Mouse (Mus musculus): Measurements from ENCODE around the gene Braf. TPM values are rescaled to one million over a fixed set of nuclear protein-coding genes. Genes with fewer than 3 reads are reported as not detected.

Braf gene
- total RNA-seq, 2 experiments from 2014 or later = 128 to 129 TPM

DNA sequence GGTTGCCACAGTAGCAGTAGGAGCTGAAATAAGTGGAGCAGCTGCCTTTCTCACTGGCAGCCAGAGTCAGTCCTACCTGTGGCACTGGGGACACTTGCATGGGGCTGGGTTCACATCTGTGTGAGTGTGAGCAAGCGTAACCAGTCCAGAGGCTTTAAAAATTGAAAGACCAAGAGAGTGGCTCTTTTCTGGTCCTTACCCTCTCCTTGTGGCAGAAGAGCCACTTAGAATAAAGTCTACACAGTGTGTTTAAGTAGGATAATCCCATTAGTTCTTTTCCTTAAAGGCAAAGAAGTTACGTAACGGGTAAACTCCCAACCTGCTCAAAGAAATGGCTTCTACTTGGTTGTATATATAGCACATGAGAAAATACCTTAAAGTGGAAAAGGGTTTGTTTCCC, 124.4 kb downstream of the Braf start:
- DNase-seq (ENCODE audit: low spot score in 2 of 2) = no peak
- Histone ChIP-seq H3K27ac (no peak overlapping the region), H3K4me3 (no peak overlapping the region)
- TF ChIP-seq CTCF (conservative IDR thresholded peaks at IDR 0.05) = no peak

DNA sequence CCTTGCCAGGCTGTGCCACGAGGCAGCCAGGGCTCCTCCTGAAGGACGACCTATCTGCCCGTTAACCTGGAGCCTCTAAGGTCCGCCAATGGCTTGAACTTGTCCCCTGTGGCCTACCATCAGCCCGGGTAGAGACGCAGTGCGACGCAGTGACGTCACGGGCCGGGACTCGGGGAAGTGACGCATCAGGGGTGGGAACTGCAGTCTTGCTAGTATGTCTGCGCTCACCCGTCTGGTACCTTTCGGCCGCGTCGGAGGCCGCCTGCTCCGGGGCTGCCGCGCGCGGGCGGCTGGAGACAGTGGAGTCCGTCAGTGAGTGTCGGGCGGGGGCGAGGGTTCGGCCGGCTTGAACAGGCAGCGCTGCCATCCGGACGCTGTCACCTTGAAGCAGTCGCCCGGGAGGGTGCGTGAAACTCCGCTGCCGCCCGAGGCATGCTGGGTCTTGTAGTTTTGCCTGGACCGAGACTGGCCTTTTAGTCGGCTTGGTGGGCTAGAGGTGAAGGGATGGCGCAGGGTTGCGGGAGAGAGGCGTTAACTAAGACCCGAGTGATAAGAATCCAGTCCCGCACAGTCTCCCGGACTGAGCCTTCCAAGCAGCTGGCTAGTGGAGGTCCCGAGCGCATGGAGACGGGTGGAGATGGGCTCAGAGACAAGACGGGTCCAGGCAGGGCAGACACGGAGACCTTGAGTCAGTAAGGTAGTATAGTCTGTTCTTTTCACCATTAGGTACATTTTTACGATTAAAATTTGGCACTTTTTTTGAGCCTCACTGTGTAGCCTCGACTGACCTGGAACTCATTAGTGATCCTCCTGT, 132.7 kb downstream of the Braf start, which contains the start of gene Ndufb2:
TSS of gene Ndufb2 (plus strand) at position 174 of the 814 bp plus-strand sequence.
- peak; percentile 95 to 96 for DNase-seq (ENCODE audit: low spot score in 2 of 2)
- Histone ChIP-seq H3K4me3 (peak within 1 kb of the TSS; percentile 66), H3K27ac (peak within 1 kb of the TSS; percentile 100)
- TF ChIP-seq CTCF (conservative IDR thresholded peaks at IDR 0.05) = no peak

DNA sequence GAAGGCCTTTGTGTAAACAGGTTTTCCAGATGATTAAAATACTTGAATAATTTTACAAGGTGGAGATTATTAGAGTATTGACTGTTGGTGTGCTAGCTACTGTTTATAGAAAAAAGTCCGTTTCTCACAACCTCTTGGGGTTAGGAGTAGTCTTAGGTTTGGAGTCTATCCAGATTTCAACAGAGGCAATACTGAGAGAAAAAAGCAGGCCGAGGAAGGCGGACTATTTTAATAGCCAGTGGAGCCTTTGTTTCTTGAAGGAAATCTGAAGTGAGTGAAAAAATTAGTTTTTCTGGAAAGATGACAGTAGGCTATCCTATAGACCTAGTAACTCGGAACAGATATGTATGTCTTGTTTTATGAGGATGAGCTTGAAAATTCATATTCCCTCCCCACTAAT, 133.8 kb downstream of the Braf start:
- TF ChIP-seq CTCF (conservative IDR thresholded peaks at IDR 0.05) = no peak
- Histone ChIP-seq H3K27ac (0 out of 2 replicates have a peak overlapping the region, but pooled peaks have one; percentile 100), H3K4me3 (no peak overlapping the region; the same call in 1 of the 2 replicates)
- no peak for DNase-seq (ENCODE audit: low spot score in 2 of 2)

DNA sequence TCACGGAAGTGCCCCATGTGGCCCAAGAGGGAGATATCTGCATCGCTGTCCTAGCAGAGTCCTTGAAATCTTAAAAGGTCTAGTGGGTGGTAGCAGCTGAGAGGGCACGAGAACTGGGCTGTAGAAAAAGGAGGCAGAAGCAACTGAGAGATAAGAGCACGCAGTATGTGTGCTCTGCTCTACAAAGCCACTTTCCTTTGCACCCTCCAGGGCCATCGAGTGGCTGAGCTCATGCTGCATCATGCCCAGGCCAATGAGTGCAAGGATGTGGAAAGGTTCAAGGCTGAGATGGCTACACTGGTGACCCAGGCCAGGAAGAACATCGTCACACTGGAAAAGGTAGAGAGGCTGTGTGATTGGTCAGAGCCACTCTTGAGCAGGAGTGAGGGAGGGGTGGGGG, 139.7 kb downstream of the Braf start, which contains the start of gene Gm42420:
TSS of gene Gm42420 (plus strand) at position 237 of the 400 bp plus-strand sequence.
- no peak for DNase-seq (ENCODE audit: low spot score in 2 of 2)
- no peak within 1 kb of the TSS for H3K27ac ChIP-seq
- no peak for TF ChIP-seq CTCF (conservative IDR thresholded peaks at IDR 0.05)
- no peak within 1 kb of the TSS for H3K4me3 ChIP-seq

DNA sequence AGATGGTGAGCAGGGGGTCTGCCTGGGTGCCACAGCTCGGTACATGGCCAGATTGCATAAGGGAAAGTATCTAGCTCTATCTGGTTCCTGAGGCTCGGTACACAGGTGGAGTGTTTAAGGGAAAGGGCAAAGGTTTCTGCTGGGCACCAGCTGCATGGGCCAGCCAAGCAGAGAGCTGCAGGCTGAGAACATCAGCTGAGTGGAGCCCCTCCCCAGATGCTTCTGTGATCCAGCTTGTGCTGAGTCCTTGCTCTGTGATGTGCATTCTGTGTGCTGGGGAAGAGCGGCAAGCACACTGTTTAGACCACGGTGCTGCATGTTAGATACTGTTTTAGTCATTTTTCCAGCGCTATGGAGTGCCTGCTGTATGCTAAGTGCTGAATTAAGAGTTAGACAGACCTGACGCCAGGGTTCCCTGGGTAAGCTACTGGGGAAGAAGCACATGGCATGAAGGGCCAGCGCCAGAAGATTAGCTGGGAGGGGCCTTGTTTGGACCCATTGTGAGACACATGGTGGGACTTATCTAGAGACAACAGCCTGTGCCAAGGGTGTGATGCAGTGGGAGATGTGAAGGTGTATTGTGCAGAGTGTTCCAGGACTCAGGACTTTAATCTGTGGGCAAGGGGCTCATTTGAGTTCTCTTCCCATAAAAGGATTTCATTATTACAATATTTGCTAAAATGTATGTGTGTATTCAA, 144.0 kb downstream of the Braf start:
- no peak for DNase-seq (ENCODE audit: low spot score in 2 of 2)
- TF ChIP-seq CTCF (conservative IDR thresholded peaks at IDR 0.05) = no peak

DNA sequence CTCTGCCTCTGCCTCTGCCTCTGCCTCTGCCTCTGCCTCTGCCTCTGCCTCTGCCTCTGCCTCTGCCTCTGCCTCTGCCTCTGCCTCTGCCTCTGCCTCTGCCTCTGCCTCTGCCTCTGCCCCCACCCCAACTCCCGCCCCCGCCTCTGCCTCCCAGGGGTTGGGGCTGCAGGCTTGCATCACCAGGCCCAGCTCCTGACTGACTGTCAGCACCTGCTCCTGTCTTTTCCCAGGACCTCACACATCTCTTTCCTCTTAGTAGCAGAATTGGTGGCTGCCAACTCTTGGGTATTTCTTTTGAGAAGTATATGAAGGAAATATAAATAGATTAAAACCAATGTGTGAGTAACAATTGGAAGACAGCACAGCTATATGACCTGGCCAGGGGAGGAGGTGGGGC, 144.7 kb downstream of the Braf start:
- H3K4me3 ChIP-seq = no peak overlapping the region
- no peak for DNase-seq (ENCODE audit: low spot score in 2 of 2)
- H3K27ac ChIP-seq = no peak overlapping the region
- no peak for TF ChIP-seq CTCF (conservative IDR thresholded peaks at IDR 0.05)

More for the DNA sequence above, 144.0 kb downstream of the Braf start:
- H3K27ac ChIP-seq = no peak overlapping the region
- H3K4me3 ChIP-seq = no peak overlapping the region

DNA sequence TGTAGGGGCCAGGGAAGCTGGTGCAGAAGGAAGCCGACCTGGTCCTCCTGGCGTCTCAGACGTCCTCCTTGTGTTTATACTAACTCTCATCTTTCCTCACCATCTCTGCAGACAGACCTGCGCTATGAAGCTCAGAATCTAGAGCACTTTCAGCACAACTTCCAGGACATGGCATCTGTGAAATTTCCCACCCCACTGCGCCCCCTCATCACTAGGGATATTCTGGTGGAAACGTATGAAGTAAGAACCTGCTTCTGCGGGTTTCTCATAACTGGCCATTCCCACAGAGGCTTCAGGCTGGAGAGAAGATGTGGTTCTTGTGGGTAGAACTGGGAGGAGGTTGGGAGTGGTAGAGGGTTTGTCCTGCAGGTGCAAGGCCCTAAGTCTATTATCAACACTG, 145.7 kb downstream of the Braf start:
- no peak for DNase-seq (ENCODE audit: low spot score in 2 of 2)
- Histone ChIP-seq H3K4me3 (no peak overlapping the region), H3K27ac (no peak overlapping the region)
- no peak for TF ChIP-seq CTCF (conservative IDR thresholded peaks at IDR 0.05)

DNA sequence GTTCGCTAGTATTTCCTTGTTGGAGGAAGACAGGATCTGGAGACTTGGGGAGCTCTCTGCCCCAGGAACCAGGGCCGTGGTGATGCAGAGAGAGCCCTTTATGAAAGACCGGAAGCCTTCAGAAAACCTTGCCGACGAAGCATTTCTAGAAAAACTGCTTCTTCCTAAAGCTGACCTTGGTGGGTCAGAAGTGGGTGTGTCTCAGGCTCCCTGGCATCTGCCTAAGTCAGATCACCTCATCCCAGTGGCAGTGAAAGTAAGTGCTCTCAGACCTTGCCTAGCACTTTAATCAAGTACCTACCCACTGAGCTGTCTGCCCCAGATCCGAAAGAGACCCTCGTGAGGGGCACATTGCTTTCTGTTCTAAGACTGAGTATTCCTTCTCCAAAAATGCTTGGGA, 150.3 kb downstream of the Braf start:
- H3K4me3 ChIP-seq = peak overlapping the region; percentile 91
- TF ChIP-seq CTCF (conservative IDR thresholded peaks at IDR 0.05) = no peak
- H3K27ac ChIP-seq = 0 out of 2 replicates have a peak overlapping the region, but pooled peaks have one; percentile 97
- no peak for DNase-seq (ENCODE audit: low spot score in 2 of 2)

DNA sequence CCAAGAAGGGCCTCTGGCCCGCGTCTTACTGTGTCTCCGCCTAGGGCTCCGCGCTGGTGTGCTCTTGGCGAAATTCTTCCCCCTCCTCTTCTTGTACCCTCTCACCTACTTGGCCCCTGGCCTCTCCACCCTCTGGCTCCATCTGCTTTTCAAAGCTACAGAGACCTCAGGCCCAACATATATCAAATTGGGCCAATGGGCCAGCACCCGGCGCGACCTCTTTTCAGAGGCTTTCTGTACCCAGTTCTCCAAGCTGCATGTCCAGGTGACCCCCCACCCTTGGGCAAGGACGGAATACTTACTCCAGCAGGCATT, 150.8 kb downstream of the Braf start:
- no peak for DNase-seq (ENCODE audit: low spot score in 2 of 2)
- no peak for TF ChIP-seq CTCF (conservative IDR thresholded peaks at IDR 0.05)
- Histone ChIP-seq H3K4me3 (peak overlapping the region; percentile 91), H3K27ac (peak overlapping the region; percentile 97)

DNA sequence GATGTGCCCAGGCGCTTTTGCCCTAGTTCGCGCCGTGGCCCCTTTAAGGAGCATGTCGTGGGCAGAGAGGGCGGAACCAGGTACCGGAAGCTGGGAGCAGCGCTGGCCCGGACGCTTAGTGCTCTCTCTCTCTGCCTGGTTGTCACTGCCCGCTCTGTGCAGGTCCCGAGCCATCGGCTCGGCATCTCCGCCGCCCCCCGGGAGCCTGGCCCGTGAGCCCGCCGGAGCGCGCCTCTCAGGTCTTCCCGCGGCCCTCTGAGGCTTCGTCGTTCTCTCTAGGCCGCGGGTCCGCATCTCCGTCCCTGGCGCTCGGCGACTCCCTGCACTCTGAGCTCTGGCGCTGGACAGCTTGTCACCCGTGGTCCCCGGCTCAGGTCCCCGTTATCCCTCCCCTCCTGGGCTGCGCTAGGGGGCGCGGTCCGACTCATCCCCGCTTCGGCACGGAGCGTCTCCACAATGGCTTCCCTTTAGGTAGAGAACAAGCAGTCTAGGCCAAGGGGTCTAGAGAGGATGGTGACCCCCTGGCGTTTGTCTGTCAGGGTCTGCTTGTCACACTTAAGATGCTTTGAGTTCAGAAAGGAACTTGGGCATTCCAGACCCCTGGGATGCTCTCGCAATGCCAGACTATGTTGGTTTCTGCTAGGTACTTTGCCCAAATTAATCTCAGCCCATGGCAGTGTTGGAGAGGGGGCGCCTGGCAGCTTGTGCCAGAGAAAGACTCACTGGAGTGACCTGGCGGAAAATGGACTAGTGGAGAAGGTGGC, 151.3 kb downstream of the Braf start, which contains the start of gene Adck2:
TSS of gene Adck2 (plus strand) at position 83 of the 764 bp plus-strand sequence.
- peak; percentile 76 to 85 for DNase-seq (ENCODE audit: low spot score in 2 of 2)
- peak; percentile 56 for TF ChIP-seq CTCF (conservative IDR thresholded peaks at IDR 0.05)
- Histone ChIP-seq H3K27ac (peak within 1 kb of the TSS; percentile 97), H3K4me3 (peak within 1 kb of the TSS; percentile 91)

DNA sequence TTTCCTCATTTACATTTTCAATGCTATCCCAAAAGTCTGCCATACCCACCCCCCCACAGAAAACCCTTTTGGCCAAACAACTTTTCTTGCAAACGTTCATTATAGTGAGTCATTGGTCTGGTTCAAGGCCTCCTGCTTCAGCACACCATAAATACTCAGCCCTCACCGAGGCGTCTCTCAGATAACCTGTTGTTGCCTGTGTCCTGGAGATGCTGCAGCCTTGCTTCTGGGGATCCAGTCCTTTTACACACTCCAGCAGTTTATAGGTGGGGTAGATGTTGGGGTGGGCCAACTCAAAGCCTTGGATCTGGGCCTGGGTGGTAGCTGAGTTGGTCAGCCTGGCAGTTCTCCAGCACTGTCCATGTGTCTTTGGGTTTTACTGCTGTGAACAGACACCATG, 154.8 kb downstream of the Braf start:
- no peak for DNase-seq (ENCODE audit: low spot score in 2 of 2)
- no peak for TF ChIP-seq CTCF (conservative IDR thresholded peaks at IDR 0.05)
- Histone ChIP-seq H3K4me3 (no peak overlapping the region), H3K27ac (no peak overlapping the region)

DNA sequence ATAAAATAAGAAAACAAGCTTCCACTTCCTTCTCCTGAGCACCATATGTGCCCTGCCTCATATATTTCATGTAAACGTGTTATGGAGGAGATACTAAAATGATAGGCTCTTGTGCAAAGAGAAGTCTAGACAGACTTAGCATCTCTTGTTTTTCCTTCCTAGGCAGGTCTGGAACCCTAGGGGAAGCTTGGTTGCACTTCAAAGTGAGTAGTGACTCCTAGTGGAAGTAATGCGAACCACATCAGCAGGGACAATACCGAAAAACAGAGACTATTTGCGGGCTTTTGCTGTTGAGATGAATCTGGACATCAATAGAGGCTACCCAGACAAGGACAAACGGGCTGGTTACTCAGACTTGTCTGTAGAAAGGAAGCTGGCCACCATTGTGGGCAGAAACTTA, 157.7 kb downstream of the Braf start:
- no peak overlapping the region for H3K4me3 ChIP-seq
- H3K27ac ChIP-seq = no peak overlapping the region
- DNase-seq (ENCODE audit: low spot score in 2 of 2) = peak; percentile 35 to 48
- peak; percentile 92 for TF ChIP-seq CTCF (conservative IDR thresholded peaks at IDR 0.05)

Measured in layer of hippocampus, adult 2 months (tissue).